Mouse (Mus musculus) sigmoid colon, adult 10 weeks (tissue): ENCODE results near the gene Oat. TPM values are rescaled to one million over a fixed set of nuclear protein-coding genes. Genes with fewer than 3 reads are reported as not detected.

Experiments
- polyA plus RNA-seq: library from polyadenylated mRNA; stranded (reverse); fragments of 350-450 nt; fragmentation: Illumina TruSeq; extraction: RNeasy Lipid Tissue Mini Kit (QIAGEN cat#74804); gene quantifications from one replicate; pipeline ENCODE4 v1.2.3, GENCODE M21; 2014; ENCODE audit warnings: low read depth, low replicate concordance

Oat gene
- 110 TPM for polyA plus RNA-seq

DNA sequence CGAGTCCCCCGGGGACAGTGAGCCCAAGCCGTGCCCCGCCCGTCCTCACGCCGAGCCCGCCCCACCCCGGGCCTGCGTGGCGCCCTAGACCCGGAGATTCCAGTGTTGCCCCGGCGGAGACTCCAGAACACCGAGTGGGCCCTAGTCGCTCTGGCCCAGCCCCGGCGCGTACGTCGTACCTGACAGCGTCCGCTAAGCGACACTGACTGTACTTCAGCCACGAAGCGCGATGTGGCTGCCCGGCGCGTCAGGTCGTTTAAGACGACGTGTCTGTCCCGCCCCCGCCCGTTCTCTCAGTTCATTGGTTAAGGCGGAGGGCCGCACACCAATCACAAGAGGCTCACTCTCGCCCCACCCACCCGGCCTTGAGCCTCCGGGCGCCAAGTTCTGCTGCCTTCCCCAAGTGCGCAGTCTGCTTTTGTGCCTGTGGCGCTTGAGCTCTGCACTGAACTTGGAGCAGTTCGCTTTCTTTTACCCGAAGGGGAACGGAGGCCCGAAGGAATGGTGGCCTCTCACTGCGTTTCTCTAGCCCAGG, at the start of gene Oat:
Gene Oat, minus strand, starts transcription at position 283 of the 535 bp plus-strand sequence.

DNA sequence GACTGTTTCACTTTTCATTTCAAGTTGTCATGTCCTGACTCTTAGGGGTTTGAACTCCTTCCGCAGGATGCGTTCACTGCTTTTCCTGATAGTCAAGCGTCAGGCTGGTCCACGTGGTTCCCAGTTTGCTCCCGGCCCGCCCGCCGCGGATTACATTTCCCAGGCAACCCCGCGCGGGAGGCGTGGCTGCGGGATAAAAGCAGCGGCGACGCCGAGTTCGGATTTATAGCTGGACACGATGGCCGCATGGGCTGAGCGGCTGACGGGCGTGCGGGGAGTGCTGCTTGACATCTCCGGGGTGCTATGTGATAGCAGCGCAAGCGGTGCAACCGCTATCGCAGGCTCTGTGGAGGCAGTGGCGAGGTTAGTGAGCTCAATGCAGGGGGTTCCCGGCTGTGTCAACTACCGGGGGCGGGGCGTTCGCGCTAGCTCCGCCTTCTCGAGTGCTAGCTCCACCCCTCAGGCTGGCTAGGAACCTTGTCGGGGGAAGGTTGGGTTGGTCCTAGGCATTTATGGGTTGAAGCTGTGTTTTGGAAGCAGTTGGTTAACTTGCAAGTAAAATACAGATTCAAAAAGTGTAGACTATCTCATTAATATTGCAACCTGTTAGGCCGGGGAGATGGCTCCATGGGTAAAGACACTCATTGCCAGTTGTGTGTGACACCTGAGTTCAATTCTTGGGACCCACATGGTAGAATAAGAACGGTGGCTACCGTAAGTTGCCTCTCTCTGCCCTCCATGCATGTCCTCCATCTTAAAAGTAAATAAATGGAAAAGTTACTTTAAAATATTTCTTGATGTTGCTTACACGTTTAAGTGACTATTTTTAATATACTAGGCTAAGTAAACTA, 34.5 kb upstream of the Oat start, which contains the start of gene Lhpp:
Gene Lhpp, plus strand, starts transcription at position 171 of the 851 bp plus-strand sequence.

GRCm38 (mm10) chr7:132599071-132599975, 23.1 kb upstream of the Oat start, which contains the start of gene Nkx1-2:
Nkx1-2 (minus strand) TSS chr7:132599637.

Other genes with a start within 250 kb of the Oat start
- gene Nkx1-2, start 23.2 kb upstream of the Oat start, polyA plus RNA-seq, result not detected
- 3.2 TPM for gene Lhpp, start 34.2 kb upstream of the Oat start, polyA plus RNA-seq
- 6.6 TPM for gene Fam53b, start 237.5 kb upstream of the Oat start, polyA plus RNA-seq